Mouse (Mus musculus) T-helper 1 cell (primary cell): ENCODE results near the gene Adam12.
"Not testable (repeated sequence)": the region's sequence is repeated elsewhere in the genome, so short reads cannot be mapped to it uniquely, and the experiment has no call there.

Source experiments
- in situ Hi-C: fragments of 300-600 bp; cut with MboI, MseI; formaldehyde crosslinking; loops from one replicate; pipeline ENCODE4 v1.15.1; 2025; ENCODE audit warnings: high pct_unique_total_duplicates

Adam12 gene

DNA sequence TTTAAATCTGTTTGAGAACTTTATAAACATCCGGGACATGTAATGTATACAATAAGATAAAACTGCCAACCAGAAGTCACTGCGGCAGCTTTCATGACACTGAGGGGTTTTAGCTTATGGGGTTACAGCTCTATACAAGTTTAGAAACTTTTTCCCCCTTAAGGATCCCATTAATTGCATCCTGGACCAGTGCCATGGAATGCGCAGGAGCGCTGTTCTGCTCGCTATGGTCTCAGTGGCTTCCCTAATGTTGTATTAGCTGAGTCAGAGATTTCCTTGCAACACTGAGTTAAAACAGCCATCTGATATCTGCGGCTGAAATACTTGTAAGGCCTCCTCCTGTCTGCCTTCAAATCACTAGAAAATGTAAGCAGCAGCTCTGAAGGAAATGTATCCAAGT, 298.6 kb downstream of the Adam12 start:
- in situ Hi-C loops: no loop called here

- in situ Hi-C loops: no loop called here
Measured at GRCm38 (mm10) chr7:133931481-133931880, 300.5 kb downstream of the Adam12 start.

GRCm38 (mm10) chr7:133928981-133929380, 303.0 kb downstream of the Adam12 start:
- in situ Hi-C loops: no loop called here

DNA sequence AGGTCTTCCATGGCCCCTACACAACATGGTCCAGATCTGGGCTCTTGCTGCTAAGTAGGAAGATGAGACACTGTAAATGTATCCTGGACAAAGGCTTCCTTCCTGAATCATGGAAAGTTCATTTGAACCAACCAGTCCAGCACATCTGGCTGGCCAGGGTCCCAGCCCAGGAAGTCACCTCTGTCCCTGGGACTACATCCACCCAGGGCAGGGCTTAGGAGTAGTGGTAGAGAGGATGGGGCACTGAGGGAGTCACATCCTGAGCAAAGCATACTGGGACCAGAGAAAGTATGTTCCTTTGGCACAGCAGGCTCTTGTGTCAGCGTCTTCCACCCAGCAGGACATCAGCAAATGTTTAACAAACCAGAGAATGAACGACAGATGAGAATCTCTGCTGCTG, 306.2 kb downstream of the Adam12 start:
- in situ Hi-C loops: no loop called here

DNA sequence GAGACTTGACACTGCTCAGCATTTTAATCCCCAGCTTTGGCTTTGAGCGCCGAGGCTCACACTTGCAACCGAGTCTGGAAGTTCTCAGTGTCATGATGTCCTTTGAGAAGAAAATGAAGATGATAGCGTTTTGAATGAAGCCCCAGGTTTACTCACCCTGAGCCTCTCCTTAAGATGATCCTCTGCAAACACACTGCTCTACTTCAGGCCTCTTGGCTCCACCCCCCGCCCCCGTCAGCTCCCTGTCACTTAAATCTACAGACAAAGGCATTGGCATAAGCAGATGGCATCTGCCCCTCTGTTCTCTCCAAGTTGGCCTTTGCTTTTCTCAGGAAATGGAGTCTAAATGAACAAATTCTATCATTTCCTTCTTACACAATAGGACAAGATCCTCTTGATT, 308.0 kb downstream of the Adam12 start:
- in situ Hi-C loops: no loop called here

DNA sequence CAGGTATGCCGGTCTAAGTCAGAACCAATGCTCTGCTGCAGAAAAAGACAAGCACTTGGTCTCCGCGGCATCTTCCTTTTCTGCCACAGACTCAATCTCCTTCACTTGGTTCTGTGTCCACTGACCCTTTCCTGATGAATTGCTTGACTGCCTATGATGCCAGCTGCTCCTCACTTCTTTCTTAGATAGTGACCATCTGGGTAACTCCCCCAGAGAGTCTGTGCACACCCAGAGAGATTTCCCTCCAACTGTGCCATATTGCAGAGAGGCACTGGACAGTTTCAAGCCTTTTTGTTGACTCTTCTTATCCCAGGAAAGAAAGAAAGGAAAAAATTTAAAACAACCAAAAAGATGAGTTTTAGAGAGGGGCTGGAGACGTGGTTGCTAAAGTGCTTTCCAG, 310.7 kb downstream of the Adam12 start:
- in situ Hi-C loops: no loop called here

DNA sequence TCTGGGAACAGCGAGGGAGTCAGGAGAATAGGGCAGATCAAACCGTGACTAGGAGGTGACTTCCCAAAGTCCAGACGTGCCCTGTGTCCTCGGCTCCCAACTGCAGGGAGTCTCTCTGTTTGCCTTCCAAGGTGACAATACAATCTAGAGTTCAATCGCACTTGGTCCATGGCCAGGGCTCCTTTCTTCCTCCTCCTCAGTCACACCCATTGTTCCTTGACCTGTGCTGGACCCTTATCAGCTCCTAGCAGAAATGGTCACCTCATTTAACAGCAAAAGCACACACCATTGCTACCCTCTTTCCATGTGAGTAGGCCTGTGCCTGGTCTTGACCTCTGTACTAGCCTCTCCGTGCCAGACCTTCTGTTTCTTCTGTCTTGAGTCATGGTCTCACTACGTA, 311.2 kb downstream of the Adam12 start:
- in situ Hi-C loops: no loop called here

DNA sequence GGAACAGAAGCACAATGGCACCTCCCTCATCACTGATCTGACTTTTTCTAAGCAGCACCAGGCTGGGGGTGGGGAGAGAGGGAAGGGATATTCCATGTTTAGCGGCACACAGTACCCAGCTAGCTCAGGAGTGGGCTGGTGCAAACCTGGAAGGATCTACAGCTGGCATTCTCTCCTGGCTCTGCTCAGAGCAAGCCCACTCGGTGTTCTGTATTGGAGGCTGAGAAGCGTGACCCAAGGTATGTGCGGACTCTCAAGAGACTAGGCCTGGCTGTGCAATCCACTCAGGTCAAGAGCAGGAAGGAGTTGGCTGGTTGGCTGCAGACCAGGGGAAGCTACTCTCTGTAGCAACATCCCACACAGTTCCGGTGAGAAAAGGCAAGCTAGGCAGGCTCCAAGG, 312.0 kb downstream of the Adam12 start:
- in situ Hi-C loops: no loop called here

- in situ Hi-C loops: no loop called here
Measured at GRCm38 (mm10) chr7:133919306-133919705, 312.6 kb downstream of the Adam12 start.

DNA sequence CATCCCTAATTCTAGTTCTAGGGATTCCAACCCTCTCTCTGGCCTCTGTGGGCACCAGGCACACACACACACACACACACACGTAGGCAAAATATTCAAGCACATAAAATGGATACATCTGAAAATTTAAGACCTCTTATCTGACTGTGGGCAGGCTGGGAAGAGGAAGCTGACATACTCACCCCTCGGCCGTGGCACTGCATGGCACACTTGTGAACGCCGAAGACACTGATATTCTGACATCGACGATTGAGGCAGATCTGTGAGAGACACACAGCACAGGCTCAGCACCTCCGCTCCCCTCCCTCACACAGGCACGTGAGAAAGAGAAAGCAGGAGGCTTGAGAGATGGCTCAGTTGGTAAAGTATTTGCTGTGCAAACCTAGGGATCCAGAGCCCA, 315.7 kb downstream of the Adam12 start:
- in situ Hi-C loops: no loop called here

DNA sequence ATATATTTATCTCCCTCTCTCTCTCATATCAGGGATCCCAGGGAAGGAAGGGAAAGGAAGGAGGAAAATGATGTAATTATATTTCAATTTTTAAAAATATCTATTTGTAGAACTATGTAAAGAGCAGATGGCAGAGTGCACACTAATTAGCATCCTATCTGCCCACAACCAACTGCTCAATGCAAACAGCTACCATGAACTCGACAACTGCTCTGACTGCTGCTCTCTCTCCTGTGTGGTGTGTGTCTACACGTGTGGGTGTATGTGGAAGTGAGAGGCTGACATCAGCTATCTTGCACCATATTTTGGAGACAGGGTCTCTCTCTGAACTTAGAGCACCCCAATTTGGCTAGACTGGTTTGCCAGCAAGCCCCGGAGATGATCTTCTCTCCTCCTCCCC, 320.1 kb downstream of the Adam12 start:
- in situ Hi-C loops: no loop called here

DNA sequence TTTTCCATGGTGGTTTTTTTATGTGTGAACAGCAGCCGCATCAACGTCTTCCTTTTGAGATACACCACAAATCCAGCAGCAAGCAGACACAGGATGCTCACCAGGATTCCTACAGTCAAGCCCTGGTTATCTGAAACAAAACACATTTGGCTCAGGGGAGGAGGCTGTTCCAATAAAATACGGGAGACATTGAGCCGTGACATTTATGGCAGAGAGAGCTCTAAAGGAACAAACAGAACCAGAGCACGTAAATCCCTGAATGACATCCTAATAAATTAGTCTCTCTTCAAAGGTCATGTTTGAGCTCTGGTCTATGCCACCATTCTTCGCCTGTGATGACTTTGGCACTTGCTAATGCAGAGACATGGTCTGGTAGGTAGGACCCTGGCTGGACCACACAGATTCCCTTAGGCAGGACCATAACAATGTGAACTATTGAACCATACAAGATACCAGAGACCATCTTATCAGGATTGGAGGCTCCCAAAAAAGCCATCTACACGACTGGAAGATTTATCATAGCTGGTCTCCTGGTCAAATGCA, 322.0 kb downstream of the Adam12 start:
- in situ Hi-C loops: no loop called here

GRCm38 (mm10) chr7:133908966-133909365, 323.0 kb downstream of the Adam12 start:
- in situ Hi-C loops: no loop called here

DNA sequence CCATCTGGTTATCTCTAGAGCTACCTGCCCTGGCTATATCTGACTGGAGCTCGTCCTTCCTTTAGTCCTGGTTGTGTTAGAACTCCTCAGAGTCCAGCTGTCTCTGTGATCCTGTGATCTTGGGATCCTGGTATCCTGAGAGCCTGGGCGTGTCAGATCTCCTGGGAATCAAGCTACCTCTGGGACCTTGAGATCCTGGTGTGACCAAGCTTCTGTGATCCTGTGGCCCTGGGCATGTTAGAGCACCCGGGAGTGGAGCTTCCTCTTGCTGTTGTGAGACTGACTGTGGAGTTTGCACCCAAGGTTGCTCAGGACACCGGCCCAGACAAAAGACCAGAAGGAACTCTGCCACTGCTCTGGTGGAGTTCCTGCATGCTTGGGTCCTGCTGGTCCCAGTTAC, 332.6 kb downstream of the Adam12 start:
- in situ Hi-C loops: no loop called here

DNA sequence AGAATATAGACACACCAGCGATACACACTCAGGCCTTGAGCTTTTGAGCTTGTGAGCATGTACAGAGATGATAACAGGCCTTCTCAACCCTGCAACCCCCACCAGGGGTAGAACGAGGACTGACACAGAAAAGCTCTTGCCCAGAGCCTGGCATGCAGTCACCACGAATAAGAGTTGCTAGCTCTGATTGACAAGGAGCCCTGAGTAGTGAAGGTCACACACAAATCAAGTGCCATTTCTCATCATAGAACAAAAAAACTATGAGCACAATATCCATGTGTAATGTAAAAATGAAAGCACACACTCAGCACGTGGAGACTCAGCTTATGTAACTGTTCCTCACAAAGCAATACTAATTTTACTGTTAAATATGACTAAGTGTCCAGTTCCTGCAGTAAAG, 340.1 kb downstream of the Adam12 start:
- in situ Hi-C loops: no loop called here

GRCm38 (mm10) chr7:133891298-133891697, 340.6 kb downstream of the Adam12 start:
- in situ Hi-C loops: no loop called here

GRCm38 (mm10) chr7:133889986-133890385, 342.0 kb downstream of the Adam12 start:
- in situ Hi-C loops: no loop called here

DNA sequence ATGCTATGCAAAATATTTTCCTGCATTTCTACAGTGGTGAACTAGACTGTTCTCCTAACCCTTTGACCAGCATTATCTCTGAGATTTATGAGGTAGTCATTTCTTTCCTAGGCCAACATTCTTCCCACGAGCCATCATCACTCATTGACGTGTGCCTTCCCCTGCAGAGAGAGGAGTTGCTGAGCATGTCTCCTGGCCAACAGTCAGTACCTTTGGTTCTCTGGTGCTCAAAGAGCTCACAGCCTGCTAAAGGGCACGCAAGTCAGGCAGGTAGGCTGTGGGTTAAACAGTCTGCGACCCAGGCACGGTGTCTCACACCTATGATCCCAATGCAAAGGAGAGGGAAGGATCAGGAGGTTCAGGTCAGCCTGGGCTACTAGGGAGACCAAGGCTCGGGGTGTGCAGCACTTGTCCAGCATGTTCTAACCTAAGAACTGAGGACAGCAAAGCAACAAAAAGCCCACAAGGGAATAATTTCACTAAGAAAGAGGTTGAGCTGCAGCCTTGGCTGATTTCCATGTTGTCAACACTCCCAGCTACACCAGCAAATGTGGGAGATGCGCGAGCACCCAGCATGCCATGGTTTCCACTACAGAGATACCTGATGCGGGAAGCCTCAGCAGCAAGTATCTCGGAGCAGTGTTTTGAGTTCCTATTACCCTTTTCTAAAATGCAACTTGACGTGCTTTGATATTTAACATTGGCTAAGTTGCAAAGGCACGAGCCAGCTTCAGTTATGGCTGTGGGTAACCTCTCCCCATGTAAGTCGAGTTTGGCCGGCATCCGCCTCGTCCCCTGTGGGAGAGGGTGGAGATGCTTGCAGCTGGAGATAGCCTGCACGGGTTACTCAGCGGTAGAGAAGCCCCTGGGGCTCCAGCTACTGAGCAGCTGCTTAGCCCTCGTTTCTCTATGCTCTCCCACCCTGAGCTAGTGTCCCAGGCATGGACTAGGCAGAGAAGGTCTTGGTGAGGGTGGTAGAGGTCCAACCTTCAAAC, 342.7 kb downstream of the Adam12 start:
- in situ Hi-C loops: no loop called here

GRCm38 (mm10) chr7:133884759-133885431, 347.1 kb downstream of the Adam12 start:
- in situ Hi-C loops: not testable (repeated sequence)

GRCm38 (mm10) chr7:133879761-133880160, 352.2 kb downstream of the Adam12 start:
- in situ Hi-C loops: no loop called here

DNA sequence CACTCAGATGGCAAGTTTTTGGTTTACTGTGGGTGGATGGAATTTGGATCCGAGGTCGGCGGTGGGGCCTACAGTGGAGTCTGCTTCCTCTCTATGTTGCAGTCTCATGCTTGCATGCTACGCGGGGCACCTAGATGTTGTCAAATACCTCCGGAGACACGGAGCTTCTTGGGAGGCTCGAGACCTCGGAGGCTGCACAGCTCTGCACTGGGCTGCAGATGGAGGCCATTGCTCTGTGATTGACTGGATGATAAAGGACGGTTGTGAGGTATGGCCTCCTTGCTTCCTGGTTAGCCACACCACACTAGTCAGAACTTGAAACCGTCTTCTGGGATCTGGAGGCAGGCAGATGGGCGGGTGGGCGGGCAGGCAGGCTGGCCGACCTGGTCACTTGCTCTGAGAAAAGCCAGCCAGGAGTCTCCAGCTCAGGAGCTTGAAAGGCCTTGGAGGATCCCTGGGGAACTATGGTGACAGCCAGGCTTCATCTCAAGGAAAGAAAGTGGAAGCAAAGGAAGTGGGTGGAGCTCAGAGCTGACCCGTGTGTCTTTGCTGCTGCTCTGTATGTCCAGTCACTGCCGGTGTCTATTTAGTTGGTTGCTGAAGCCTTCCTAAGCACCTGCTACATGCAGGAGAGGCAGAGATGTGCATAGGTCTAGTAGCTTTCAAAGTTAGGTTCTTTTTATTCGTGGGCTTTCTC, 355.2 kb downstream of the Adam12 start:
- in situ Hi-C loops: no loop called here

- in situ Hi-C loops: no loop called here
Measured at GRCm38 (mm10) chr7:133876139-133876538, 355.8 kb downstream of the Adam12 start.
